Mouse (Mus musculus) left cerebral cortex, postnatal 4 days (tissue): Measurements from ENCODE around the gene Hoxb4. TPM values are rescaled to one million over a fixed set of nuclear protein-coding genes. Genes with fewer than 3 reads are reported as not detected.

Experiments used
- DNase-seq: peaks from one replicate; pipeline ENCODE4 v3.0.0-alpha.2; 2022
- intact Hi-C: fragments of 180-260 bp; cut with DNase I; formaldehyde crosslinking; loops from one replicate; pipeline ENCODE4 v1.15.1; 2025
- total RNA-seq, 2 experiments: library from RNA; stranded (reverse); gene quantifications; 2 replicates each; pipeline ENCODE4 v1.2.3; 2021

Gene Hoxb4
- total RNA-seq, 2 experiments from 2014 or later = not detected

DNA sequence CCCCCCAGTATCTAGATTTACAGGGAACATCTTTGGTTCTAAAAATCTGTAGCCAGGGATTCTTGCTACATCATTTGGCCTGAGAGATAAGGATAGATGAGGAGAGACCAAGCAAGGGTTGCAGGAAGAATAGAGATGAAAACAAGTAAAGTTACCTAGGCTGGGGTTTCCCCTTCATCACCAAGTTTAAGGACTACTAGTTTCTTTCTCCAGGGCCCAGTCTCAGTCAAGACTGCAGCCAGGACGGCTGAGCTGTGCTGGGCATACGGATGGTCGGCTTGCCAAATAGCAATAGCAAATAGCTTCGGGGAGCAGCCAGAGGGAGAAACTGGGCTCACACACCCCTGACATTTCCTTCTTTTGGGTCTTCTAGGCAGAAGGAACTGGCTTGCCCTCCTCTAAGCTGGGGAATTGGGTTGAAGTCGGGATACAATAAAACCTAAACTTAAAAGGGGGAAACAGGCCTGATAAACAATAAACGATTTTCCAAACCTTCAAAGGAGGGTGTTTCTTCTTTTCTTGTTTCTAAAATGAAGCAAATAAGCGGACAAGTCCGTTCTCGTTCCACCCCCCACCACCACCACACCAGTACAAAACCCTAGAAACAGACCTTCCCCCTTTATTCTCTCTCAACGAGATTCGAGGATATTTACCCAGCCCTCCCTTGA is 20.0 kb upstream of the Hoxb4 start:
- DNase-seq = no peak
- intact Hi-C loops = no loop called here

DNA sequence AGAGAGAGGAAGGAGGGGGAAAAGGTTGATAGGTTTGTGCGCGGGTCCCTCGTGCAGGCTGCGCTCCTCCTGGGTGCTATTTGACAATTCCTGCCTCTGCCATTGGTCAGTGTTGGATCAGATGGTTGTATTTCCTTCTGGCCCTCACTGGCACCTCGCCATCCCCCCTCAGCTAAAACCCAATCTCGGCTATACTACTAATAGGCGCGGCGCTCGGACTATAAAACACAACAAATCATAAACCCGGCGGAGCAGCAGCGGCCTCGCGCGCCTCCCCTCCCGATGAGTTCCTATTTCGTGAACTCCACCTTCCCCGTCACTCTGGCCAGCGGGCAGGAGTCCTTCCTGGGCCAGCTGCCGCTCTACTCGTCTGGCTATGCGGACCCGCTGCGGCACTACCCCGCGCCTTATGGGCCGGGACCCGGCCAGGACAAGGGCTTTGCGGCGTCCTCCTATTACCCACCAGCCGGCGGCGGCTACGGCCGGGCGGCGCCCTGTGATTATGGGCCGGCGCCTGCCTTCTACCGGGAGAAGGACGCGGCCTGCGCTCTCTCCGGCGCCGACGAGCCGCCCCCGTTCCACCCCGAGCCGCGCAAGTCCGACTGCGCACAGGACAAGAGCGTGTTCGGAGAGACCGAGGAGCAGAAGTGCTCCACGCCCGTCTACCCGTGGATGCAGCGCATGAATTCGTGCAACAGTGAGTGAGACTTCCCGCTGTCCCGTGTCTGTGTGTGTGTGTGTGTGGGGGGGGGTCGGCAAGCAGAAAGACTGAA is 19.0 kb upstream of the Hoxb4 start:
- intact Hi-C loops = no loop called here
- no peak for DNase-seq

- intact Hi-C loops = loop anchor here (10.0 kb wide), 1 partner anchor 375 kb away; no protein-coding TSS in a partner anchor
Observed at GRCm38 (mm10) chr11:96299781-96300180, 18.3 kb upstream of the Hoxb4 start.

DNA sequence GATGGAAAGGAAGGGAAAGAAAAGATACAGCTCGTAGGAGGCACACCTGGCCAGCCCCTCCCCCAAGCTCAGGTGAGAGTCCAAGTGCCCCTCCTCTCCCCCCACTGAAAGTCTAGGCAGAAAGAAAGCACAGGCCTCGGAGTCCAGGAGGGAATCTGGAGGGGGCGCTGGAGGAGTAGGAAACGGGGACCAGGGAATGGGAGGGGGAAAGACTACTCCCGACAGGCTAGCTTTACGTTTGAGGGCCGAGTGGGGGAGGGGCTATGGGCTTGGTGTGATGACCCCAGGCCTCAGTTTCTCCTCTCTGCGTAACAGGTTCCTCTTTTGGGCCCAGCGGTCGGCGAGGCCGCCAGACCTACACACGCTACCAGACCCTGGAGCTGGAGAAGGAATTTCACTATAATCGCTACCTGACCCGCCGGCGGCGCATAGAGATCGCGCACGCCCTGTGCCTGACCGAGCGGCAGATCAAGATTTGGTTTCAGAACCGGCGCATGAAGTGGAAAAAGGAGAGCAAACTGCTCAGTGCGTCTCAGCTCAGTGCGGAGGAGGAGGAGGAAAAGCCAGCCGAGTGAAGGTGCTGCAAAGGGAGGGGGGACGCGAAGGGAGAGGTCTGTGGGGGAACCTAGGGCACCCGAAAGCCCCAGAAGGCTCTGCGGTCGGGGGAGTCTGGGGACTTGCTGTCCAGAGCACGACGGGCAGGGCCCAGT is 17.6 kb upstream of the Hoxb4 start:
- intact Hi-C loops = loop anchor here (10.0 kb wide), 1 partner anchor 374 kb away; no protein-coding TSS in a partner anchor

More at GRCm38 (mm10) chr11:96299781-96300180, 18.3 kb upstream of the Hoxb4 start:
- DNase-seq = no peak

GRCm38 (mm10) chr11:96301064-96301431 is 17.0 kb upstream of the Hoxb4 start:
- intact Hi-C loops = loop anchor here (10.0 kb wide), 1 partner anchor 374 kb away; no protein-coding TSS in a partner anchor
- no peak for DNase-seq

More for the DNA sequence above, 17.6 kb upstream of the Hoxb4 start:
- no peak for DNase-seq

DNA sequence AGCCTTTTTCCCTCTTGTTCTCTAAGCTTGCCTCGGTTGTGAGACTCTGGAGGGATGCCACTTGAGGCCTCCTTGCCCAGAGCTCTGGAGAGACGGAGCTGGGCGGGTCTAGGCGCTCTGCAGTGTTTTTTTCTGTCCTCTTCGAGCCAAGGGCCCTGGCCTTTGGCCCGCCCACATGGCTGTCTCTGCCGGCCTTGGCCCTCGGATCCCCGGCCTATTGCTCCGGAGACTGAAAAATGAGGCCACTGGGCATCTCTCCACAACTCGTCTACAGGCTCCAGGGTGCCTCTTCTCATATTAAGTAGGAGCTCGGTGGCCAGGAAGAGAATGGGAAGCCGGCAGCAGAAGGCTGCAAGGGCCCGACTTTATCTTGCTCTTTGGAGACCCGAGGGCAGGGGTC is 16.2 kb upstream of the Hoxb4 start:
- no peak for DNase-seq
- intact Hi-C loops = loop anchor here (10.0 kb wide), 1 partner anchor 373 kb away; no protein-coding TSS in a partner anchor

DNA sequence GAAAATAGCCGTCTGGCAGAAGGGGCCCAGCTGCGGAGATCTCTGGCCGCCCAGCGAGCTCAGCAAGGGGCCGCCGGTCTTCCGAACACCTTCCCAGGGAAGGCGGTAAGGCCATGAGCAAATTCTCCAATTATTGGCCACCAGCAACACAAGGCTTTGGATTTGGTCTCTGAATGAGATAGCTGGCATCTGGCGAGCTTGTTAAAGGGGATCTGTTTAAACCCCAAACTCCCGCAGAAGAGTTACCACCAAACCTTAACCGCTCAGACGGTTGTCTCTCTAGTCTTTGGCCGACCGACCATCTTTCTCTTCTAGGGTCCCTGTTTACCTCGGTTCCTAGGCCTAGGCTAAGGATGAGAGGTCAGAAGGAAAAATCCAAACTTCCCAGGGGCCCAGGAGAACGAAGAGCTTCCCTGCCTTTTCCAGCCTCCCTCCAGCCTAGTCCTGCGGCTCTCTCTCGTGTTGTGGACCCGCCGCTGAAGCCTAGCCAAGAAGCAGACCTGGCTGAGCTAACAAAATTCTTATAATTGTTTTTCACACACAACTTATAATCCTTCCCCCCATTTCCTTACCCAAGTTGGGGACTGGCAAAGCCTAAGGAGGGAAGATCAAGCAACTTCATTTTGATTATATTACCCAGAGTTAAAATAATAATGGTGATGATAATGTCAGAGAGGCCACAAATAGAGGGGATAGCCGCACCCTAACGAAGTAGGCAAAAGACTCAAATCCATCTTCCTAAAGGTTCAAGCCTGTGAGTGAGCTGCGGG is 15.5 kb upstream of the Hoxb4 start:
- DNase-seq = no peak
- intact Hi-C loops = loop anchor here (10.0 kb wide), 1 partner anchor 372 kb away; no protein-coding TSS in a partner anchor

- intact Hi-C loops = loop anchor here (10.0 kb wide), 1 partner anchor 371 kb away; no protein-coding TSS in a partner anchor
- DNase-seq = peak; percentile 74
Observed at GRCm38 (mm10) chr11:96303151-96304099, 14.6 kb upstream of the Hoxb4 start, which contains the start of gene Hoxb5. Hoxb5 (plus strand) TSS chr11:96303336.

- intact Hi-C loops = loop anchor here (5.0 to 10.0 kb wide), 2 partner anchors 233 to 370 kb away; no protein-coding TSS in a partner anchor
- no peak for DNase-seq
Observed at GRCm38 (mm10) chr11:96304381-96305195, 13.5 kb upstream of the Hoxb4 start.

- intact Hi-C loops = loop anchor here (5.0 to 10.0 kb wide), 2 partner anchors 232 to 369 kb away; no protein-coding TSS in a partner anchor
- no peak for DNase-seq
Observed at GRCm38 (mm10) chr11:96305505-96306182, 12.4 kb upstream of the Hoxb4 start.

DNA sequence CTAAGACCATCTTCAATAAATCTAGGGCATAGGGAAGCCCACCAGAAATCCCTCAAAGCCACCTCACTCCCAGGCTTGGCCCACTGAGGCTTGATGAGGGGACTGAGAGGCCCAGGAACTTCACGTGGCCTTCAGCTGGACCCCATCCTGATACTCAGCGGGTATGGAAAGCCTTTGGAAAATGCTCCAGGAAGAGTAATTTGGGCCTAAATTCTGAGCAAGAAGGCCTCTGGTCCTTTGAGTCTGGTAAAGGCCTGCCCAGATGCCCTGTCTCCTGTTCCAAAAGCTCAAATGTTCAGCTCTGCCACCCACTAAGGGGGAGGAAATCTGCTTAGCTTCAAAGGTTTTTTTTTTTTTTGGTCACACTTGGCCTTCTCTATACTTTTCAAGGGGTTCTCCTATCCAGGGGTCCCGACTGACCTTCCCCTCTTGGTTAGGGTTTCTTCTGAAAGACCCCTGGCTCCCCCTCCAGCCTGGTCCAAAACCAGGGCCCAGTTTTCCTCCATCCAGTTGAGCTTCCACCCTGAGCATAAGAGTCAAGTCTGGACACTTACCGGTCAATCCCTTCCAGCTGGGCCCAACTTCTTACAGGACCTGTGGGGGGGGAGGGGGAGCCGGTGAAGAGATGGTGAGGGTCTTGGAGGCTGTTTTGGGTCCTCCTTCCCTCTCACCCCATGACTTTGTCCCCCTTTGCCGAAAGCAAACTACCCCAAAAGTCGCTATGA is 11.7 kb upstream of the Hoxb4 start:
- no peak for DNase-seq
- intact Hi-C loops = loop anchor here (5.0 to 10.0 kb wide), 2 partner anchors 231 to 368 kb away; no protein-coding TSS in a partner anchor

DNA sequence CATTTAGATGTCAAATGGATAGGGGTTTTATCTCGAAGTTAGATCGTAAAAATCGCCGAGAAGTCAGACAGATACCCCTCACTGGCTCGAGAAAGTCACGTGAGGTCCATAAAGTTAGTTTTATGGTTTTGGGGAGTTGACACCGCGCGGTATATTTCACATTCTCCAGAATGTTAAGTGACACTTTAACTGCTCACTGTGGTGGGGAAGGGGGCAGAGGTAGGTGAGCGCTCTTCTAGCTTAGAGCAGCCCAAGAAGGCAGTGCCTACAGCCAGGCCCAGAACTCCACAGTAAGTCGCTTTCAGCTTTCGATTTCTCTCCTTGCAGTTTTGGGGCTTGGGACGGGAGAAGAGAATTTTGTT is 11.2 kb upstream of the Hoxb4 start:
- intact Hi-C loops = loop anchor here (5.0 to 10.0 kb wide), 2 partner anchors 230 to 368 kb away; no protein-coding TSS in a partner anchor
- no peak for DNase-seq

DNA sequence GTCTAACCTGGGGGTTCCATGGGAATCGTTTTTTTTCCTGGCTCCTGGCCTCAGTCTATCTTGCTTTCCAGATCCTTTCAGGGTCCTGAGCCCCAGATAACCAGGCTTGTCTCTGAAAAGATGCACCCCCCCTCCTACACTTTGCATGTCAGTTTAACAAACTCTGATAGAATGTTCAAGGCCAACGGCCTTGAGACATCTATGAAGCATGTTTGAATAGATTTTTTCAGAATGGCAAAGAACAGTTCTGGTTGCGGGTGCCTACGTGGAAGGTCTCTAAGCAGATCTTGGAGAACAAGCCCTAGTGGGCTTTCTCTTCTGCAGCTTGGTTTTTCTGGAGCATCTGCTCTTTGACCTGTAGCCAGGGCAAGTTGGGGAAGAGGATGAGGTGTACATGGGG is 9.3 kb upstream of the Hoxb4 start:
- intact Hi-C loops = loop anchor here (5.0 to 10.0 kb wide), 2 partner anchors 229 to 366 kb away; no protein-coding TSS in a partner anchor
- DNase-seq = no peak

DNA sequence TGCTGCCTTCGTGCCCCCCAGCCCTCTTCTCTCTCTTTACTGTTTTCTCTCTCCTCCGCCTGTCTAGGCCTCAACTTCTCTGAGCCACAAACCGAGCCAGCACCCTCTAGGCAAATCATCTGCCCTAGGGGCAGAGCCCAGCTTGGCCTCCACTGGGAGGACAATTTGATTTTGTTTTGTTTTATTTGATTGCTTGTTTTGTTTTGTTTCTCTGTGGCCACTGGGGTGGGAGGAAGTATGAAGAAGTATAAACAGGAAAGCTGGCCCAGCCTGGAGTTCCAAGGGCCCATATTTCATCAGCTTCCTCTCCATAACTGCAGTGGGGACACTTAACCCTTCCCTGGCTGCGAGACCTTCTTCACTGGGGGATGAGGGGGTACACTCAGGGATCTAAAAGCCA is 8.8 kb upstream of the Hoxb4 start:
- DNase-seq = no peak
- intact Hi-C loops = loop anchor here (5.0 to 10.0 kb wide), 2 partner anchors 228 to 366 kb away; no protein-coding TSS in a partner anchor

GRCm38 (mm10) chr11:96310183-96310938 is 7.7 kb upstream of the Hoxb4 start:
- intact Hi-C loops = loop anchor here (5.0 kb wide), 2 partner anchors 242 to 312 kb away; no protein-coding TSS in a partner anchor
- DNase-seq = no peak

GRCm38 (mm10) chr11:96311097-96311496 is 7.0 kb upstream of the Hoxb4 start:
- no peak for DNase-seq
- intact Hi-C loops = loop anchor here (5.0 kb wide), 2 partner anchors 241 to 311 kb away; no protein-coding TSS in a partner anchor
